Mouse (Mus musculus): ENCODE measurements around the gene Pou6f2.

Gene Pou6f2

DNA sequence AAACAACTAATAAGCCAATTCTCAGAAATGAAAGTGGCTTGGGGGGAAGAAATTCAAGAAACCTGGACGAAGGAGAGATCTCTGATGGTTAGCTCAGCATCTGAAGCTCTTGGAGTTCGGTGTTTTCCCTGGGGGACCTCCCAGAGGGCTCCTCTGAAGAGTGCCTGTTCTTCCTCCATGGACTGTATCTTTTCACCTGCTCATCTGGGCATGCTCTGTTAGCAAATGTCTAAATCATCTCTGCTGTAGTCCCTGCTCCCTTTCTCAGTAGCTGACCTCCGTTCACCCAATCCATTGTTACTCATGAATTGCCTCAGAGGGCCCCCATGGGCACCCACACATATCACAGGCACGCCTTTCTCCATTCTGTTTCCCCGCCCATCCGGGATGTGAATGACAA, at the start of gene Pou6f2:
TSS of gene Pou6f2 (minus strand) at position 101 of the 400 bp plus-strand sequence.
- no peak for DNase-seq

DNA sequence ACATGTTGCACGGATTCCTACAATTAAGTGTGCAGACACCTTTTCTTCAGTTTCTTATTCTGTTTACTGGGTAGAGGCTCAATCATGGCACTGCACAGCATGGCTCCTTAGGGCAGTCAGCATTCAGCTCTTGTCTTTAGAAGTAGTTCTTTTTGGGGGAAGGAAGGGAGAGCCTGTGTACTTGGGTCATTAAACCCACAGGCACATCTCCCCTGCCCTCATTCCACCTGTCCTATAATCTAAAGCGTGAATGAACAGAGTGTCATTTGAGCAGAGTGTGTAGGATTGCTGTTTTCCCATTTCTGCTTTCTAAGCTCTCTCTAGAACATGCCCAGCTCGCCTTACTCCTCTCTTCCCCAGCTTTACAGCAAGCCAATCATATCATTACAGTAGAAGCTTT, 42.4 kb upstream of the Pou6f2 start:
- DNase-seq: no peak

DNA sequence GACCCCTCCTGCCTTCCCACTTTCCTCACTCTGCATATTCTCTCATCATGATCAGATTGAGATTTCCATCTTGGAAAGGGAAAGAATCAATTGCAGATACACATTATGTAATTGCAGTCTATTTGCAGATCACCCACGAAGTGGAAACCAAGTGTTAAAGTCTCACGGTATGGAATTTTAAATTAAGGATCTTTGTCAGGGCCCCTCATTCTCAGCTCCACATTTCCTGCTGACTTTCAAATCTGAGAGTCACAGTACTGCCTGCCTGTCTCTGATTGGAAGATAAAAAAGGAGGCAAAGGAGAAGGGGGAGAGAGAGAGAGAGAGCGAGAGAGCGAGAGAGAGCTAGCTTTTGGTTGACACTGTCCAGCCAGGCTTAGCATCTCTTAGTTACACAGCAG, 9.8 kb downstream of the Pou6f2 start:
- DNase-seq: no peak

DNA sequence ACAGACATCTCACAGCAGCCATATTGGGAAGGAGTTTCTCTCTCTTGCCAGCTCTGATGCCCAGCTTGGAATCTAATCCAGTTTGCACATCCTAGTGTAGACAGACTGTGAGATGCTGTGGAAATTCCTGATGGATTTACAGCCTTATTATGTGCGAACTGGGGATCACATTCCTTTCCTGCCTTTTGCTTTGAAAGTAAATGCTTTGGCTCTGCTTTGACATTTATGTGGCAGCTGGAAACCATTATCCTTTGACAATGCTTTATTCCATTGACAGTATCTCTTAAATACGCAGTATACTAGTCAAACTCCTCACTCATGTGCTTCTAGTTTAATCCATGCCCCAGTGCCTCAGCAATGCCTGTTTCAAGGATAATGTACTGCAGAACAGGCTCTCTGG, 34.1 kb downstream of the Pou6f2 start:
- no peak for DNase-seq

DNA sequence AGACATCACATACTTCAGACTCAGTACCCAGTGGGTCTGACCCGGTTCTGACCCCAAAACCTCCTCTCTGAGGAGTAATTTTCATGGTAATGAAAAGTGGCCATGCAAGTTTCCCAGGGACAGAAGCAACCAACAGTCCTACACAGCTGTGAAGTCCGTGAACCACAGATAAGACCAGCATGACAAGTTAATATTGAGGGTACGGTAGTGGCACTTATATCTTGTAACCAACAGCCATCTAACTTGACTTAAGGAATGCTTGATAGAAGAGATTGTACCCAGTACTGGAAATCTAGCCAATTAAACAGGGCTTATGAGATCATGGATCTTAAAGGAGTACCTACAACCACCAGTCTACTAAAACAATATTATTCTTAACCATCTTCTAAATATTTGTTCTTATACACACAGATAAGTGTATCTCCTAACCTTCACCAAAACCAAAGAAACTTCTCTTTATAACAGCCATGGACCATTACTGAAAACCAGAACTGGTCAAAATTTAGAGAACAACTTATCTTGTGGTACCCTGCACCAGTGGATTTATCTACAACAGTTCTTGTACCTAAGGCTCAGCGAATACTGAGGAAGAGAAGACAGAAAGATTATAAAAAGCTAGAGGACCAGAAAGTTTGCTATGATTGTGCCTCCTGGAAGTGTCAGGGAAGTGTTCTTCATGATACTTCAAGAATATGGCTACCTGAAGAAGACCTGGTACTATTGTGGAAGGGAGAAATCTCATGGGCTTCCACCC, 52.7 kb downstream of the Pou6f2 start:
- no peak for DNase-seq

DNA sequence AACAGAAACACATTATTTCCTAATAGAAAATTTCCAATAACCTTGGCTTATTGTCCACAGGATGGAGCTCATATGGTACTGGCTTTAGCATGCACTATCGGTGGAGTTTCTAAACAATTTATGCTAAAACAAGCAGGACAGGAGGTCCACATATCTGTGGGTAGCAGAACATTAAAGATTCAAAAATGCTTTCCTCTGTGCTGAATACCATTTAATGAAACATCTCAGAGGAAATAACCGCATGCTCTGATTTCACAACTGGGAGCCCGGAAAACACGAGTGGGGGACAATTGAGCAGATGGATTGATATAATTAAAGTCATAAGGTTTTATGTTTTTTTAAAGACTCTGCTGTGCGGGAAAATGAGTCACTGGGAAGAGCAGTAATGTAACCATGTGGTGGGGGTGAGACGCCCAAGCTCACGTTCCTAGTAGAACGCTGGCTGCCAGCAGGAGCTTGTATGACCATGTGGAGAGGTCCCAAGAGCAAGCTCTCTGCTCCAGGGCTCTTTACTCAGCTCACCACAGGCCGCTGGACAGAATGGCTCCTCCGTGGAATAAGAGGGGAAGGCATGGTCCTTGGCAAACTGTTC, 58.5 kb downstream of the Pou6f2 start:
- DNase-seq: no peak

DNA sequence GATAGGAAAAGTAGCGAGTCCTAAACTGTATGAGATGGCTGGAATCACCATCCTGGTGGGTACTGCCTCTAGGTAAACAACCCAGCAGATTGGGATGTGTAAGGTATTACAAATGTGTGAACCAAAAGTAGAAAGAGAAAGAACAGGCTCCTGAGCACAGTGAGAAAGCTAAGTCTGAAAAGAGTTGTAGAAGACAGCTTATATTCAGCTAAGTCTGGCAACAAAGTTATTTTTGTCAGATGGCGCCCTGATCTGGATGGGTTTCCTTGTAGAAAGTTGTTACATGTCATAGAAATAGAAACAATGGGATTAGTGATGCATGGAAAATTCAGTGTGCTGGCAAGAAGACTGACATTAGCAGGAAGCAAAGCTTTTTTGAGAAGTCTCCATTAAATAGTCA, 59.5 kb downstream of the Pou6f2 start:
- no peak for DNase-seq

DNA sequence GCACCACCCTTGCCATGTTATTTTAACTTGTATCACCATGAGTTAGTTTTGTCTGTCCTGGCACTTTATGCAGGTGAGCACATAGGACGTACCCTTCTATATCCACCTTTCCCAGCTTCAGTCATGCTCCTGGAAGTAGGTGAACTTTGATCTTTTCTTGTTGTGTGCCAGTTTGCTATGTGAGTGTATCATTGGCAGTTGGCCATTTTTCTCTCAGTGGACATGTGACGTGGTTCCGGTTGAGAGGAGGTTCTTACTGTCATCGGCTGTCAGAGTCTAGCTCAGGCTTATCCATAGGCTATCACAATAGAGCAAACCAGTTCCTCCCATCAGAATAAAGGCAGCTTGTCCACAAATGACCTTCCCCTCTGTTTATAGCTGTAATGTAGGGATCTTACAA, 63.5 kb downstream of the Pou6f2 start:
- DNase-seq: no peak

DNA sequence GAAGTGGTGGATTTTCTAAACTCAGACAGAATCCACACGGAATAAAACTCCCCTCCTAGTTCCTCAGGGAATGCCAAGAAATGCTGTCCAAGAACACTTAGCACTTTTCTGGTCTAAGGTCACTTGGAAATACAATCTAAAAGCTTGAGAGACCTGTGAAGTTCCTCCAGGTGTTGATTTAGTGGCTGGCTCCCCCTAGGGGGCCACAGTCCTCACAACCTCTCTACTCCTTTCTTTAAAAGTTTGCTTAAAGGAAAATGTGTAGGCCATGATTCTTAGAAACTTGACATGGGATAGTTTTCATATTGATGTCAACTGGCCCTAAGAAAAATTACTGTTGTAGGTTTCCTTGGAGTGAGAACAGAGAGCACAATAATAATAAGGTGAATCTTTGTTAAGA, 64.9 kb downstream of the Pou6f2 start:
- no peak for DNase-seq

DNA sequence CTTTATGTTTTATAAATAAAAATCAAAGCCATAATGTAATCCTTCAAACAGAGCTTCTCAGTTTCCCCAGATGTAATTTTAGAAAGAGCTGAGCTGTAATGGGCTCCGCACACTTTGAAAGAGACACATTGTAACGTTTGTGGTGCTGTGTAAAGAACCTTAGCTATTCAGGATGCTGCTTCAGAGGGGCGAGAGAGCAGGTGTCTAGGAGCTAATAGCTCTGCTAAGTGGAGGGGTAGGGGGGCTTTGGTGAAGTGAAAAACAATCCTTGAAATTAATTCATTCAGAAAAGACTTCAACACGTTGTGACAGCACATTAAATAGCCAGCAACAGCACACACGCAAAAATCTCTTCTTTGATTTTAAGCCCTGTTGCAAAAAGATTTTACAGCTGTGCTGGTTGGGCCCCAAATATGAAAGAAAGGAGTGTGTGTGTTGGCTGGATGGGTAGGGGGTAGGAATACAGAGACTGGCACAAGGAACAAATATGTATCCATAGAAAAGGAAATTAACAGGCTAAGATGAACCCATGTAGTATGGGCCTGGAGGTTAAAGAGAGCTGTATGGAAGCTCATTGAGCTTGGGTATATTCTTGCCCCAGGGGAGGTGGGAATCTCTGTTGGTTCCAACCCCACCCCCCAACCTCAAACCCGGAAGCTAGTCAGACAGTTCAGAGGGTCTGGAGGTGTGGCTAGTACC, 73.4 kb downstream of the Pou6f2 start:
- DNase-seq: no peak

DNA sequence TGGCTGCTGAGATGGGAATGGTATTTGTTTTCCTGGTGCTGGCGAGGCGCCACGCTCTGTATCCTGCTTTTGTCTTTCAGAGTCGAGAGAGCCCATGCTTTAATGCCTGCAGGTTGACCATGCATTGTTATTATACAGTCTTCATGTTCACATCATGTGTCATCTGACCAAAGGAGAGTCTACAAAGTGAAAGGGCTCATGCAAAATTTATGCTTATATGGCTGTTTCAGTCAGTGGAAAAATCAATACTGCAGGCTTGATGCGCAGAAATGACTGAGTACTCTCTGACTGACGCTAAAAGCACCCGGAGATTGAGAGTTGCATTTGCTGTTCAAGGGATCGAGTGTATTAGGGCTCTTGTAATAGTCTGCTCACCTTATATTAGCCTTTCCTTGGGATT, 74.1 kb downstream of the Pou6f2 start:
- peak; percentile 16 to 22 for DNase-seq

DNA sequence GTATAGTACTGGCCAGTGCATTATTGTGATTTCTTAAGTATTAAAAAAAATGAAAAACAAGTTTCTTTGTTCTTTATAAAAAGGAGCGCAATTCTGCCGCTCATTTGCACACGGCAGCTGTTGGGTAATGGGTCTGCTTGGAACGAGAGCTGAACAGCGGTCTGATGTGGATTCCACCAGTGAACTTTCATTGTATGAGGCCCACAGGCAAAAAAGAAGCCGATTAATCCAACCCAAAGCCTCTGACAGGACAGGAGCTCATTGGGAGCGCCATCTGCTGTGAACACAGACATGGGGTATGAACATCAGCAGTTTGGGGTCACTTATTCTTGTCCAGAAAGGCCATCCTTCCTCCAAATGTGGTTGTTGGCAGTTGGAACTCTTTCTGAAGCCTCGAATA, 84.9 kb downstream of the Pou6f2 start:
- DNase-seq: peak in 1 of 2 experiments; percentile 11

DNA sequence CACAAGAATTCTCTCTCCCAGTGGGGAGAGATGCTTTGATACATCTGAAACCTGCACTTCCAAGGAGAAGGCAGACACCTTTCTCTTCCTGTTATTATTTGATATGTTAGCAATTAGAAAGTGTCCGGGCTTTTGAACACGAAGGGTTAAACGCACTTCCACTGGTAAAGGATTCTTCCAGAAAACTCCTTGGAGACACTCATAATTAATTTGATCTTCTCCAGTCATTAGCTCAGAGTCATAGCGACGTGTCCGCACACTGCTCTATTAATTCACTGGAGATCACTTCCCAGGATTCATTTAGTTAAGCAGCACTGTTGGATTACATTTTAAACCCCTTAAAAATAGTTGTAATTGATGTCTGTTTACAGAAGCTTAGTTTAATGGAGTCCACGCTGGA, 88.5 kb downstream of the Pou6f2 start:
- DNase-seq: no peak

DNA sequence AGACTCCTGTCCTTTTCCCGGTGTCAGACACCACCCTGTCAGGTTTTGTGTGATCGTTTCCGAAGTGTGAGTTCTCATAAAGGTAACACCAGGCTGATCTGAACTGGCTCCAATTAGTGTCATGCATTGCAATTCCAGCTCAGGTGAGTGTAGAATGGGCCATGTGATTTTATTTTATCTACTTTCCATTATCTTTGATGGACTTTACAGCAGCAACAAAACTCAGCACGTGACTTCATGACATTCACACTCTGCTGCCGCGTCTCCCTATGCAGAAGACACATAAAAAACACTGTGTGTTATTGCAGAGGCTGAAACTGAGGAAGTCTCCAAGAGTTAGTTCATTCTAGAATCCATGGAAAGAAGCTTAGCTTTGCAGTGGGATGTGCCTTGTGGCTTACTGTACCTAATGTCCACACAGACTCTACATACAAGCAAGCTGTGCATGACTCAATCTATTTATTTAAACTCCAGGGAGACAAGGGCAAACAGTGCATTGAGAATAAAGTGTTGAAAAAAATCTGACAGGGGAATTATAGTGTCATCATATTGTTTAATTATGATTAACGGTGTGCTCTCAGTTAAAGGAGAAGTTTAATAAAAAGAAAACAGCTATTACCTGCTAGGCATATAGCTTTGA, 90.9 kb downstream of the Pou6f2 start:
- DNase-seq: no peak

DNA sequence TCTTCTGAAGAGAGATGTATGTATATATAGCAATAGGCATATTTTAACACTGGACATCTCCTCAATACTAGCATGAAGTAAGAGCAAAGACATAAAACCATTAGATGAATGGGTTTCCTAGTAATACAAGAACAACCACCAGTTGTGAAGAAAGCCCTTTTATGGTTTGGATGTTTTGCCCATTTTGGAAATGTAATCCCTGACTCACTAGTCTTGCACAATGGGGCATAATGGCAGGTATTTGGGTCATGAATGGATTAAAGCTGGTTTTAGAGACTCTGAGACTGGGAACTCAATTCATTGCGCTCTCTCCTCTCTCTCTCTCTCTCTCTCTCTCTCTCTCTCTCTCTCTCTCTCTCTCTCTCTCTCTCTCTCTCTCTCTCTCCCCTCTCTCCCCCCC, 97.5 kb downstream of the Pou6f2 start:
- DNase-seq: no peak

DNA sequence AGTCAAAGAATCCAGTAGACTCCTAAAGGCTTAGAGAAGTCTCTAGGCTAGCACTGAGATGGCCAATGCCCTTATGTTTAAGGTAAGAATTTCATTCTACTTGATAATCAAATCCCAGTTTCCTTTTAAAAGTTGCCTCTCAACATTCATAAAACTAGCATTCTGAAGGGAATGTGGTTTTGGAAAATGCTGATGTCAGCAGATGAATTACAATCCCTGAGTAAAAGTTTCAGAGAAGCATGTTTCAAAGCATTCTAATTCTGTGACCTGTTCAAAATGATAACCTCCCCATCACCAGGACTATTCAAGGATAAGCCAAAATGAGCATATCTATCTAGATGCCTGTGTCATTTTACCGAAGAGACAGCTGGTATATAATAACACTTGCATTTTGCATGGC, 104.0 kb downstream of the Pou6f2 start:
- no peak for DNase-seq

DNA sequence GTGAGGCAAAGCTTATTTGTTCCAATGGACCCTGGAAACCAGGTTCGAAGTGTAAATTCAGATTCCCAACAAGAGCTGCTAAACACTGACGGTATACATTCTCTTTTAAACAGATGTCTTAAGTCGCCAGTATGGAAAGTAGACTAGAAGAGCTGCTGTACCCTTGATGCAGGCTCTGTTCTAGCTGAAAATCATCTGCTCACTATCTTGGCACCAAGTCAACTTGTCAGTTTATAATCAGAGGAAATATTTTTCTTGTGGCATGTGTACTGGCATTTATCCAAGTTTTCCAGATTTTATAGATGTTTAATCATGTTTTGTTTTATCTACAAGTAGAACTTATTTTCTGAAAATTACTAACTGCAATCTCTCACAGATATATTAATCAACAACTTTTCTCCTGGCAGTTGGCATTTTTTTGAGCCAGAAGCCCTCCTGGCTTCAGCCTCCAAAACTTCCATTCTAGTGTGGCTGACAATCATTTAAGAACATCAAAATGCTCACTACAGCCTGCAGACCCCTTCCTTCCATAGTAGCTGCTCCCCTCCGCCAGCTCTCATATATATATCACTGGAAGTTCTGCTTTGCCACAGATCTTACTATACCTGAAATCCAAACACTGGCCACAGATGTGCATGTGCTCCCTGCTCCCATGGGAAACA, 107.1 kb downstream of the Pou6f2 start:
- no peak for DNase-seq

DNA sequence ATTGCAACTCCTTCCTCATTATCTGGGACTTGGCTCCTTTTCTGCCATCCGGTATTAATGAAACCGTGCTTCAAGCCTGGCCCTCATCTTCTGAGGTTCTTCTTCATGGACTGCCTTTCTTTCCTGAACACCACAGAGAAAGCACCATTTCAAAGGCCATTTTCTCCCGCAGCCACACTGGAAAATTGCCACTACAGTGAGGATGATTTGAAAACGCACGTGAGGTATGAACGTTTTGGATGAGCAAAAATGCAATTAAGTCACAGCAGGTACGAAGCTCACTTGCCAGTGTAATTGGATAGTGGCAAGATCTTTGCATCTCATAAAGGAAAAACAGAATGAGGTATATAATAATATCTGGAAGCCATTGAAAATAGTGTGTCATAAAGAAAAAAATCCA, 110.0 kb downstream of the Pou6f2 start:
- peak; percentile 77 to 79 for DNase-seq

DNA sequence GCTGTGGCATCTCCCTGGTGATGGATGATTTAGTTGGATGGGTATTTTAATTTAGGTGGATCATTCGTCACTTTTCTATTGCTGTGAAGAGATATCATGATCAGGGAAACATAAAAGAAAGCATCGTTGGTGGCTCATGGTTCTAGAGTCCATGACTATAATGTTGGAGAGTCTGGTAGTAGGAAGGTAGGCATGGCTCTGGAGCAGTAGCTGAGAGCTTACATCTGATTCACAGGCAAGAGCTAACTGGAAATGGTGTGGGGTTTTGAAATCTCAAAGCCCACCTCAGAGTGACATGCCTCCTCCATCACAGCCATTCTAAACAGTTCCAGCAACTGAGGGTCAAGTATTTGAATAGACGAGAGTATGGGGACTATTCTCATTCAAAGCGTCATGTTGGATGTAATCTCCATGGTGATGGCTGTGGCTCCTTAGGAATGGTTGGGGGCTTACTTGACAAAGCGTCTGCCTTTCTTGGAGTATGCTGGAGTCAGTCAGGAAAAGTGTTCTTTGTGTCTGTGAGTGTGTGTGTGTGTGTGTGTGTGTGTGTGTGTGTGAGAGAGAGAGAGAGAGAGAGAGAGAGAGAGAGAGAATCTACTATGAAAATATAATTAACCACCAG, 115.0 kb downstream of the Pou6f2 start:
- no peak for DNase-seq

DNA sequence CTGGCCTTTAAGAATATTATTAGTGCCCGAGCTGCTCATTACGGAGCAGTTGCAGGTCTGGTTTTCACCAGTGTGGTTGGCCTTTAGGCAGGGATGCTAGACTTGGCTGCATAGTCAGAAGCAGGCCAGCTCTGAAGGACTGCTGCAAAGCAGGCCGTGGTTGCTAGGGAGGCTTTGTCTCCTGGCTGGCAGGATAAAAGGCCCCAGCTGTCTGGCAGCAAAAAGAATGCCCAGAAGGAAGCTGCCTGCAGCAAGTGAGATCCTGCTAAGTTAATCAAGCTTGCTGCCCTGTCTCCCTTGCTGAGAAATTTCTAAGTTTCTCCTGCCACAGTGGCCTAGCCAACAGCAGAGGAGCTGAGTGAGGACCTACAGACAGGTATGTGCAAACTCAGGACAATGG, 116.4 kb downstream of the Pou6f2 start:
- peak; percentile 73 to 86 for DNase-seq

DNA sequence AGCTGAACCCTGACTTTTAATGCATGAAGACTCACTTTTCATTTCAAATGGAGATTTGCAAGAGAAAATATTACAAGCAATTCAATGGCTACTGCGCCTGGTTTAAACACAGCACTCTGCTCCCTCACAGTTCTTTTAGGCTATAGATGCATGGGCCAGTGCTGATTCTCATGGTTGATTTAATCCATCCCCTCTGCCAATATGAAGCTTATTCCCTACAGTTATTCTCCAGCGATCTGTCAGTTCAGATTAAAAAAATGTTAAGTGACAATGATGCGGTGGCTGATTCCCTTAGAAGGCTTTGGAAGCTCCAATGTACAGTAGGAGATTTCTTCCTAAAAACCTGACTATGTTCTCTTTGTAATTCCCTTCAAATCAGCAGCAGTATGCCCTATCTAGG, 144.4 kb downstream of the Pou6f2 start:
- DNase-seq: peak; percentile 65 to 74

DNA sequence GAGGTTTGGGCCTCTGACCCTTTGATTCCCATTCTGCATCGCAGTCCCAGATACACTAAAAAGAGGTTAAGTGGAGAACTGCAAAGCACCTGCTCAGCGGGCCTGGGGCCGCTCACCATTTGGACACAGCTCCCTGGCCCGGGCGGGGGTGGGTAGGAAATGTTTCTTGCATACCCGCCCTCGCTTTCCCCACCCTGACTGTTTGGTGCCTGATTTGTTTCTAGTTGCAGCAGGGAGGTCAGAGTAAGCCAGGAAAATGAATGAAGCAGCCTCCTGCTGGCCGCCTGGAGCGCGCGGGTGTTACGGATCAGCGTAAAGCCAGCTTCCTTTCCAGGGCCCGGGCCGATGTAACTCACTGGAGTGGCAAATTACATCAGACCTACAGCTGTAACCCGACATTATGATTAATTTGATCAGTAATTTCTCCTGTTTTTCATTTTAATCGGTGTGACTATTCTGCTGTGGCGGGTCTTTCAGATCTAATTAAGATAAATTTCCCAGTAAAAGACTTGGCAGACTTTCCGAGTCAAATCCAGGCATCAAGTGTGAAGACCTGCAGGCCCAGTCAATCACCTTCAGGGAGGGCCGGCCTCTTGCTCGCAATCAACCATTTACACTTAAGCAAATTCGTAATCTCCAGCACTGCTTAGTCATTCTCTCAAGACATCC, 178.8 kb downstream of the Pou6f2 start:
- DNase-seq: peak; percentile 71 to 81

Measured in cerebellum, postnatal 10 days (tissue).